Mouse (Mus musculus) brain, embryonic 14.5 days (tissue): ENCODE measurements around the gene Emilin1. TPM values are rescaled to one million over a fixed set of nuclear protein-coding genes. Genes with fewer than 3 reads are reported as not detected.

Experiments used
- DNase-seq: peaks from one replicate; pipeline ENCODE4 v3.0.0-alpha.2; 2011; ENCODE audit warnings: low read depth
- CTCF ChIP-seq: fragments of 200-500 bp; IDR thresholded peaks from 2 replicates; pipeline ENCODE4 v1.5.1; 2012; ENCODE audit warnings: inconsistent platforms, mild to moderate bottlenecking, moderate library complexity, borderline replicate concordance; ENCODE audit not compliant: insufficient read depth, insufficient read length; ENCODE audit errors: extremely low read depth
- POLR2A ChIP-seq: fragments of 200-500 bp; IDR thresholded peaks from 2 replicates; pipeline ENCODE4 v1.6.1; 2012; ENCODE audit warnings: mild to moderate bottlenecking, inconsistent platforms, borderline replicate concordance; ENCODE audit not compliant: poor library complexity, insufficient read depth, insufficient read length, severe bottlenecking; ENCODE audit errors: extremely low read depth
- polyA plus RNA-seq: library from polyadenylated mRNA; depleted of rRNA; stranded (reverse); fragments of >200 nt; gene quantifications from 2 replicates; pipeline ENCODE4 v1.2.3, GENCODE M21; 2012

Emilin1 gene
- polyA plus RNA-seq, 1 experiment: 23.0 TPM

GRCm38 (mm10) chr5:30918691-30919090 is 5.5 kb downstream of the Emilin1 start:
- DNase-seq: no peak
- TF ChIP-seq POLR2A (no peak), CTCF (no peak)

- TF ChIP-seq CTCF (no peak), POLR2A (no peak)
- peak; percentile 35 for DNase-seq
These were observed 6.8 kb downstream of the Emilin1 start for GRCm38 (mm10) chr5:30919831-30920614.

- TF ChIP-seq POLR2A (no peak), CTCF (no peak)
- no peak for DNase-seq
These were observed 7.4 kb downstream of the Emilin1 start for GRCm38 (mm10) chr5:30920621-30921020.

GRCm38 (mm10) chr5:30921256-30922033 is 8.2 kb downstream of the Emilin1 start, which contains the start of gene Khk:
TSS of gene Khk (plus strand) at chr5:30921431.
- TF ChIP-seq CTCF (peak; percentile 94), POLR2A (peak; percentile 25; the same call in 1 of the 2 replicates)
- DNase-seq: peak; percentile 92

GRCm38 (mm10) chr5:30922581-30923041 is 9.4 kb downstream of the Emilin1 start:
- DNase-seq: no peak
- no peak for TF ChIP-seq CTCF
- TF ChIP-seq POLR2A: no peak

- DNase-seq: no peak
- no peak for TF ChIP-seq CTCF
- TF ChIP-seq POLR2A: no peak
These were observed 9.9 kb downstream of the Emilin1 start for GRCm38 (mm10) chr5:30923119-30923518.

- no peak for DNase-seq
These were observed 11.4 kb downstream of the Emilin1 start for GRCm38 (mm10) chr5:30924614-30925013.

GRCm38 (mm10) chr5:30925217-30925616 is 12.0 kb downstream of the Emilin1 start:
- DNase-seq: no peak
- TF ChIP-seq CTCF (no peak), POLR2A (no peak)

More at GRCm38 (mm10) chr5:30924614-30925013, 11.4 kb downstream of the Emilin1 start:
- TF ChIP-seq POLR2A (no peak), CTCF (no peak)

GRCm38 (mm10) chr5:30926073-30926472 is 12.9 kb downstream of the Emilin1 start:
- DNase-seq: no peak
- no peak for TF ChIP-seq CTCF
- no peak for TF ChIP-seq POLR2A

- TF ChIP-seq POLR2A (no peak), CTCF (no peak)
- peak; percentile 74 for DNase-seq
These were observed 14.8 kb downstream of the Emilin1 start for GRCm38 (mm10) chr5:30927945-30928529.

- no peak for TF ChIP-seq POLR2A
- TF ChIP-seq CTCF: peak; percentile 70; the same call in 1 of the 2 replicates
These were observed 16.9 kb downstream of the Emilin1 start for GRCm38 (mm10) chr5:30930121-30930520.

More at GRCm38 (mm10) chr5:30930121-30930520, 16.9 kb downstream of the Emilin1 start:
- DNase-seq: peak; percentile 73
